Mouse (Mus musculus) CD8-positive naive resting alpha-beta T cell, adult 57 days (primary cell): ENCODE data around the gene Fam124b. TPM values are rescaled to one million over a fixed set of nuclear protein-coding genes. Genes with fewer than 3 reads are reported as not detected.

ENCODE experiments used
- total RNA-seq: library from RNA; stranded (reverse); gene quantifications from one replicate; pipeline ENCODE4 v1.2.4, GENCODE M21; 2023

The Fam124b gene
- 0.46 TPM for total RNA-seq

GRCm38 (mm10) chr1:80218268-80218667 is at the start of gene Fam124b:
Gene Fam124b (minus strand): TSS chr1:80218473.

Other genes with a start within 250 kb of the Fam124b start
- gene Cul3, start 122.0 kb upstream of the Fam124b start, total RNA-seq = 139 TPM
- gene Gm45261, start 243.0 kb upstream of the Fam124b start, total RNA-seq = not detected